In genomic region chr1:160212703-160213669, GRCm38 (mm10) we compare ENCODE assay signal across 7 mouse cellular contexts. TPM values are rescaled to one million over a fixed set of nuclear protein-coding genes. Genes with fewer than 3 reads are reported as not detected.
A peak's percentile ranks its signal among the peaks of the same experiment; 100 is the strongest.
DNase-seq lines count a peak whose midpoint lies in the region; ATAC-seq lines count a peak whose summit lies in the region.

Gene Cacybp (minus strand): TSS chr1:160212875.

- no peaks in the 10 kb centered on the region for H3K27me3 ChIP-seq in intestine, embryonic 15.5 days (replicated peaks)
- H3K27me3 ChIP-seq in midbrain, embryonic 10.5 days (ENCODE audit: low read depth, poor library complexity, severe bottlenecking) = no peaks in the 10 kb centered on the region

- H3K9ac ChIP-seq in intestine, embryonic 15.5 days = peak within 1 kb of the TSS; percentile 92

- DNase-seq in adrenal gland, adult 2 months = peak; percentile 100
- peak; percentile 99 for DNase-seq in embryo, embryonic 11.5 days (ENCODE audit: low read depth, low spot score)
- DNase-seq in gastrocnemius, postnatal 36 days = peak; percentile 100
- DNase-seq in left cerebral cortex, postnatal 25 days (ENCODE audit: low spot score in 2 of 2) = peak; percentile 99 to 100
- peak; percentile 99 for DNase-seq in midbrain, embryonic 10.5 days (ENCODE audit: low spot score)
- peak; percentile 99 for DNase-seq in right cerebral cortex, postnatal 4 days

- WGBS in intestine, embryonic 15.5 days = under 1% methylated on average over 76 of the region's 76 CpGs
- under 1% methylated on average over 76 of the region's 76 CpGs for WGBS in midbrain, embryonic 10.5 days

- intact Hi-C loops in gastrocnemius, postnatal 36 days (cut with DNase I) = loop anchor here (1.0 kb wide), 1 partner anchor 18 kb away; the partner anchor contains the start of gene Mrps14
- intact Hi-C loops in left cerebral cortex, postnatal 25 days (cut with DNase I) = loop anchor here (1.0 to 5.0 kb wide), 3 partner anchors 18 to 164 kb away; partner anchors contain the start of gene Mrps14

- no peaks in the 10 kb centered on the region for H3K36me3 ChIP-seq in intestine, embryonic 15.5 days
- peaks cover 5% of the 10 kb centered on the region for H3K36me3 ChIP-seq in midbrain, embryonic 10.5 days

- H3K4me2 ChIP-seq in intestine, embryonic 15.5 days (replicated peaks) = peak within 1 kb of the TSS; percentile 65

- H3K4me1 ChIP-seq in intestine, embryonic 15.5 days (replicated peaks) = peaks cover 6% of the 10 kb centered on the region
- peaks cover 33% of the 10 kb centered on the region for H3K4me1 ChIP-seq in midbrain, embryonic 10.5 days

- H3K27ac ChIP-seq in intestine, embryonic 15.5 days = peak within 1 kb of the TSS; percentile 99
- peak within 1 kb of the TSS; percentile 96 for H3K27ac ChIP-seq in midbrain, embryonic 10.5 days (replicated peaks)

- no peaks in the 10 kb centered on the region for H3K9me3 ChIP-seq in intestine, embryonic 15.5 days
- H3K9me3 ChIP-seq in midbrain, embryonic 10.5 days (replicated peaks) = no peaks in the 10 kb centered on the region

- ATAC-seq in intestine, embryonic 15.5 days = peak; percentile 99

- H3K4me3 ChIP-seq in intestine, embryonic 15.5 days (replicated peaks) = peak within 1 kb of the TSS; percentile 88
- peak within 1 kb of the TSS; percentile 93 for H3K4me3 ChIP-seq in midbrain, embryonic 10.5 days

RNA-seq across cellular contexts. Expression of gene Cacybp, which starts in this region (rescaled TPM):
- 100 to 1,000 TPM; 100 to 136 TPM for total RNA-seq in adrenal gland, adult 2 months (2021)
- 13.5 and 15.1 TPM in 2 replicates for polyA plus RNA-seq in adrenal gland, adult 2 months (2012; rRNA removed)
- total RNA-seq in gastrocnemius, postnatal 36 days (2021) = 10 to 100 TPM; 43.8 to 49.1 TPM
- 199 and 235 TPM in 2 replicates for polyA plus RNA-seq in intestine, embryonic 15.5 days (2015; fragmentation: Nextera tagmentation; extraction: Ambion mirVana)
- 10 to 100 TPM; 88.4 to 96.7 TPM for total RNA-seq in left cerebral cortex, postnatal 25 days (2021)
- polyA plus RNA-seq in midbrain, embryonic 10.5 days (2016; fragmentation: Nextera tagmentation; extraction: Ambion mirVana) = 306 and 335 TPM in 2 replicates

Comparison
In these comparisons a context has a peak if more than half of its experiments do, and no peak if none do; other contexts are left out.
1. Peak in every context shown above with its lines: DNase-seq, ATAC-seq, H3K4me3 ChIP-seq and H3K27ac ChIP-seq.
2. RNA of gene Cacybp (polyA plus RNA-seq): 306 to 335 TPM in midbrain, embryonic 10.5 days and 199 to 235 TPM in intestine, embryonic 15.5 days; 13.5 to 15.1 TPM in adrenal gland, adult 2 months; every median in the first group is over 10 times any median in the second.